Mouse (Mus musculus) natural killer cell, adult 2 months (primary cell): ENCODE data around the gene Lpp.
A peak's percentile ranks its signal among the peaks of the same experiment; 100 is the strongest.

Source experiments
- DNase-seq, 2 experiments: peaks; one replicate each; pipeline ENCODE4 v3.0.0; 2022; ENCODE audit warnings: low spot score in 2 of 2

The Lpp gene

GRCm38 (mm10) chr16:24559811-24560210, 166.5 kb downstream of the Lpp start:
- DNase-seq, result no peak

DNA sequence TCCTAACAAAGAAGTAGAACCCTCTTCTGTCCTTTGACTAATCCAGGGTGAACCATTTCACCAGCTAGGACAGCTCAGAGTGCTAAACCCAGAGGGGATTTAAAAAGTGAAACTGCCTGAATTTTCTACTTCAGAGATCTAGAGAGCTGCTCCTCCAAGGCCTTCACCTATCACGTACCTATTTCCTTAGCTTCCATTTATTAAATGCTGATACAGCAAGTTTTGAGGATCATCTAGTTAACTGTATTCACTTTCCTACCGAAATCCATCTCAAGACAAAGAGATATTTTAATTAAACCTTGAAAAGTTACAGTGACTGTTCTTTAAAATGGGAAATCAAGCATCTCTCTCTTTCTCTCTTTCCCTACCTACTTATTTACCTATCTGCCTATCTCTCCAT, 167.7 kb downstream of the Lpp start:
- DNase-seq, result no peak

GRCm38 (mm10) chr16:24561602-24562001, 168.3 kb downstream of the Lpp start:
- DNase-seq, result no peak

DNA sequence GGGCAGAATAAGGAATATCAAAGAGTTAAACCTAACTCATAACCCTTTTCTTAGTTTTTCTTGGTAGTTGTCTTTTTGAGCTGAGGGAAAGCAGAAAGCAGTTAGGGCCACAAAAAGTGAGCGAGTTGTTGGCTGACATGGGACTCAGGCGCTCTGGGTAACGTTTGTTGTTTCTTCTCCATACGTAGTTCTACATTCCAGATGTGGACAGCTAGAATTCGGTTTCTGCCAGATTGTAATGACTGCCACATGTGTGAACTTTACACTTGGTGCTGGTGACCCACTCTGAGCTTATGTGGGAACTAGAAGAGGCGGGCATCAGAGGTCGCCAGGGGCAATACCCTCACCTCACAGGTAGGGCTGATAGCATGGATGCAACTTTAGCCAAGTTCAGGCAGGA, 172.0 kb downstream of the Lpp start:
- DNase-seq, result no peak

- DNase-seq, result no peak
These were observed 173.0 kb downstream of the Lpp start for GRCm38 (mm10) chr16:24566277-24566676.

- no peak for DNase-seq
These were observed 174.3 kb downstream of the Lpp start for GRCm38 (mm10) chr16:24567562-24567961.

GRCm38 (mm10) chr16:24568061-24568460, 174.8 kb downstream of the Lpp start:
- DNase-seq, result no peak

DNA sequence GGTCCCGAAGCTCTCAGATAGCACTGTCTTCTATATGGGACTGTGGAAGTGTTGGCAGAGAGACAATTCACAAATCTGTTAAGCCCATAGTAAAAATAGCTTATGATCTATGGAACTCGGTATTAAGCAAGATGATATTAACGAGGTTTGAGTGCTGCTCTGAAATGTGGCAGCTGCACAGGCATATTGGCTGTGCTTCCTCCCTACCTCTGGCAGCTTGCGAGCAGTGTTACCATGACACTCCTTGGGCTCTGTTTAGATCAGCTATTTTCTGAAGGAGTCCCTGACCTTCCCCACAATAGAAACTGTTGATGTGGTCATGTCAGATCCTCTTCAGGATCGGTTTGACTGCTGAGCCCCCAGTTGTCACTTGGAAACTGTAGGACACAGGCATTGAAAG, 176.4 kb downstream of the Lpp start:
- no peak for DNase-seq

GRCm38 (mm10) chr16:24576999-24577398, 183.7 kb downstream of the Lpp start:
- DNase-seq, result no peak

- no peak for DNase-seq
These were observed 184.5 kb downstream of the Lpp start for GRCm38 (mm10) chr16:24577798-24578197.

DNA sequence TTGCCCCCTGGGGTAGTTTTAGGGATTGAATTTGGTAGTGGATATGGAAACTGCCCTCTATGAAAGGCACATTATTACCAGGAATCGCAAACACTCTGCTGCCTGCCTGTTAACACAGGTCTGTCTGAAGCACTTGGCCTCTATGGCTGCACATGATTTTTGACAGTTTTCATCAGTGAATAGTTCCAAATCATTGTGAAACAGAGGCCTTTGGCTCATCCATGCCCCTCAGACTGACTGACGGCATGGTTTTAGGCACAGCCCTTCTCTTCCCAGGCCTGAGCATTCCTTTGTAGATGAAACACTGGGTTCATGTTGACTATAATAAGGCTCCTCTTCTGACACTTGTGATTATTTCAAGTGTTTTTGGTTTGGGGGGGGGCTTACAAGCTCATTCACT, 189.5 kb downstream of the Lpp start:
- no peak for DNase-seq

- peak in 1 of 2 experiments; percentile 44 for DNase-seq
These were observed 200.2 kb downstream of the Lpp start for GRCm38 (mm10) chr16:24593535-24593934.

- no peak for DNase-seq
These were observed 201.2 kb downstream of the Lpp start for GRCm38 (mm10) chr16:24594508-24594907.

DNA sequence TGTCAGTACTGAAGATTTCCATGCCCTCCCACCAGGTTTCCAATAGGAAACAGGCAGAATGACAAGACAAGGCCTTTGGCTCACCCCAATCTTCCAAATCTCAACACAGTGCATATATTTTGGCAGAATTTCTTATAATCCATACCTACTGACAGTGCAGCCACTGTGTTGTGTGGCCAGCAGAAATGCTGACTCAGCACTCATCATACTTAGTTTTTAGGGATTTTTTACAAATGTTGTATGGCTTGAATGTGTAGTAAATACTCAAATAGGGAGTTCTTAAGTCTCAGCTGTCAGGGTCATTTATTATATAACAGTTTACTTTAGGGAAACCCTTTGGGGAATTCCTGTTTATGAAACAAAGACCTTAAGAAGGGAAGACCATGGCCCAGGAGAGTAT, 202.2 kb downstream of the Lpp start:
- no peak for DNase-seq

GRCm38 (mm10) chr16:24598567-24598966, 205.3 kb downstream of the Lpp start:
- DNase-seq, result no peak

GRCm38 (mm10) chr16:24599766-24600165, 206.5 kb downstream of the Lpp start:
- peak in 1 of 2 experiments; percentile 54 for DNase-seq

DNA sequence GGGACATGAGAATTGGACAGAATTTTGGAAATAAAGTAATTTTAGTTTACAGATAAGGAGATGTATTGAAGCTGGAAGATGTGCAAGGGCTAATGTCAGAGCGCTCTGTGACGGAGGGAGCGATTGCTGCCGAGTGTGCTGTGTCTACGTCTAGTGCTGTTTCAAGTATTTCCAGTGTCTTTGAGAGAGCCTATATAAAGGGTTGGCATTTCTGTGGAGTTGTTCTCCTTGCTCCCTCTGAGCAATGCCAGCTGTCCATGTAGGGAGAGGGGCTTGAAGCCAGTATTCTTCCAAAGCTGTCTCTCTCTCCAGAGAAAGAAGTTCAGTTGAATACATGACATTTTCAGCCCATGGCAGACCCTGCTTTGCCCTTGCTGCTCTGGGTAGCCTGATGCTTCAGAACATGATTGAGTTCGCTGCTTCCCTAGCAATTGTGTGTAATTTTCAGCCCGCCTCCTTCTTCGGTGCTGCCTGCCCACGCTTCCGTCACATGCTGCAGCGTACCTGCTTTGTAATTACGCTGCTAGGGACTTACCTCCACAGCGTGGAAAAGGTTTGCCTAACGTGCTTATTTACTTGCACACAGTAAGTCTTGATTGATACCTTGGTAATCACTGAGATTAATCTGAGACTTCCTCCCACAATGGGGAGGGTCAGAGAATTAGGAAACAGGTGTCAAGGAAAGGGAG, 207.1 kb downstream of the Lpp start:
- no peak for DNase-seq

DNA sequence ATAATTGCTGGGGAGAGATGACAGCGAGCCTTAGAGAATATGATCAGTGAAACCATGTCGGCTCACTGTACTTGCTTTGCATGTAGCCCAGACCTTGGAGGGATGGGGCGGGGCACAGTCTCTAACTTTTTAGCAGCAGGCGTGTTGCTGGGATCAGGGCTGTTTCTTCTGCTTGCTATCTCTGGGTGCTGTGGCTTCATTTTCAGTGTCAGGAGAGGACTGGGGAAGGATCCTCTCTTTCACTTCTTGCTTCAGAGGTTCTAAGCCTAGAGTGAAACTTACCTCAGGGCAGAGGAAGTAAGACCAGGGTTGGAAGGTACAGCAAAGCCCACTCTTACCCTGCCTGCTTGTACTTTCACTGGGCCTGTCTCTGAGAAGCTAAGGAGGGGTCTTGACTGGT, 210.0 kb downstream of the Lpp start:
- no peak for DNase-seq

- no peak for DNase-seq
These were observed 214.7 kb downstream of the Lpp start for GRCm38 (mm10) chr16:24607896-24608457.

DNA sequence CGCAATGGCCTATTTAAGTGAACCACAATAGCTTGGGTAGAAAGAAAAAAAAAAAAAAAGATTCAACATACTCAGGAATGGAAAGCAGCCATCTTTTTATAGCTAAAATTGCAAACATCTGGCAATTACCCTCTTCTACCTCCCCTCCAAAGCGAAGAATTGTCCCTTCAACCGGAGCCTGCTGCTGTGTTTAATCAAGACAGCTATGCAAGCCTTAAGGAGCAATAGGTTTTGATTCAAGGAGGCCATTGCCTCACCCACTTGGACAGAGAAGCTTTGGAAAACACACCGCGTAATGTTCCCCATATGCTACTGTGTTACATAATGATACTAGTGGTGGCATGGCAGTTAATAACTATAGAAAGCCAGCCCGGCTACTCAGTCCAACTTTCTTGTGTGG, 226.2 kb downstream of the Lpp start:
- DNase-seq, result no peak

GRCm38 (mm10) chr16:24620021-24620420, 226.7 kb downstream of the Lpp start:
- peak; percentile 9 to 62 for DNase-seq

GRCm38 (mm10) chr16:24622226-24623194, 229.2 kb downstream of the Lpp start:
- DNase-seq, result no peak

DNA sequence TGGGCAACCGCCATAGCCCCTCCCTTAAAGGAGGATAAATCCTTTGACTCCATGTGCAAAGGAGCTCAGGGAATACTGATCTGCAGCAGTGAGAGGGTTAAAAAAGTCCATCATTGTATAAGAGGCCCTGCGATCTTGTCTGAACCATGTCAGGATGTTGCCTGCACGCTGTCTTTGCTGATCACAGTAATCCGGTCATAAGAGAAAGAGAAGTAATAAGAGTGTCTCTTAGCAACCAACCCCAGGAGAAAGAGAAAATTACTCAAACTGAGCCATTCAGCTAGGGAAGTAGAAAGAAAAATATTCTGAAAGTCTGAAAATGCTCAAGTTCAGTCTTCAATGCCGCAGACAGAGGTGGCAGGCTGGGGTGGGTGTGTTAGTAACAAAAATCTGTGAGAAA, 231.0 kb downstream of the Lpp start:
- peak in 1 of 2 experiments; percentile 38 for DNase-seq
